In the genomic region with DNA sequence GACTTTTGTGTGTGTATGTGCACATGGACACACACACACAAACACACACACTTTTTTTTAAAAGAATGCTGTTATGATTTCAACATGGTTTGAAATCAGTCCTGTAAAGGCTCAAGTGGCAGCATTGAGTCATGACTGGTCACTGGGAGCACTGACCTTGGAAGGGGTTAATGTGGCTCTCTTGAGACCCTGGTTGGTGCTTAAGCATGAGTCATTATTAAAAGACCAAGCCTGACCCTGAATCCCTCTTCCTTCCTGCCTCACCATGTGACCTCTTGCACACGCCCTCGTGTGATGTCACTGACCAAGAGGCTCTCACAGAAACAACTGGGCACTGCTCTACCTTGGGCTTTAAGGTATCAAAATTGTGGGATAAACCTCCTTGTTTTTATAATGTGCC, we compare ENCODE assay signal across 30 mouse cellular contexts.
DNase-seq lines count a peak whose midpoint lies in the region; ATAC-seq lines count a peak whose summit lies in the region.
"Had no signal": no experiment of that assay in that cellular context is flagged by ENCODE, and none has a peak within 500 bp of the region (broad histone marks: within the 10 kb centered on the region; RNA-seq: fewer than 3 reads in every experiment).

No protein-coding gene starts in this region.

- H3K9ac ChIP-seq in hindbrain, embryonic 12.5 days: no peak overlapping the region
- H3K9ac ChIP-seq: heart, embryonic 13.5 days; hindbrain, embryonic 15.5 days; kidney, embryonic 15.5 days; liver, embryonic 12.5 days; liver, postnatal 0 days; midbrain, embryonic 15.5 days; neural tube, embryonic 12.5 days had no signal

- H3K27ac ChIP-seq in hindbrain, embryonic 12.5 days: no peak overlapping the region
- H3K27ac ChIP-seq: heart, adult 2 months; heart, embryonic 13.5 days; hindbrain, embryonic 15.5 days; kidney, embryonic 15.5 days; liver, embryonic 12.5 days; macrophage; midbrain, embryonic 15.5 days; neural tube, embryonic 12.5 days had no signal

- 0 out of 2 replicates have a peak, but pooled peaks have one; percentile 22 for ATAC-seq in granulocyte monocyte progenitor cell, adult 5-6 weeks (replicated peaks; ENCODE audit: poor library complexity, severe bottlenecking)
- no peak for ATAC-seq in hindbrain, embryonic 12.5 days (ENCODE audit: low FRiP score)
- ATAC-seq: forebrain, embryonic 14.5 days; inflammation-experienced regulatory T-cells, adult 6 months; liver, embryonic 12.5 days; liver, postnatal 0 days; midbrain, embryonic 15.5 days had no signal

- no peaks in the 10 kb centered on the region for H3K9me3 ChIP-seq in hindbrain, embryonic 12.5 days (replicated peaks)
- H3K9me3 ChIP-seq: heart, embryonic 13.5 days; hindbrain, embryonic 15.5 days; kidney, embryonic 15.5 days; liver, embryonic 12.5 days; midbrain, embryonic 15.5 days; neural tube, embryonic 12.5 days had no signal

- peak; percentile 71 for DNase-seq in adrenal gland, adult 2 months
- no peak for DNase-seq in adrenal gland, adult 18-20 months (ENCODE audit: low spot score in 2 of 2)
- peak; percentile 43 for DNase-seq in 3134 (ENCODE audit: extremely low read depth, insufficient read length, low spot score)
- peak; percentile 53 for DNase-seq in NIH3T3 (ENCODE audit: low read depth)
- no peak for DNase-seq in kidney, adult 9 months
- DNase-seq: B cell, adult 2 months; cerebellum, adult 2 months; cerebellum, postnatal 14 days; gastrocnemius, postnatal 25 days; heart, adult 2 months; heart, postnatal 10 days; kidney, adult 11 months; kidney, postnatal 25 days; left cerebral cortex, postnatal 4 days; liver, postnatal 0 days; lung, postnatal 10 days; right cerebral cortex, adult 18-20 months; spleen, adult 18-20 months; thymus, postnatal 14 days had no signal

- H3K4me3 ChIP-seq in hindbrain, embryonic 12.5 days: no peak overlapping the region
- H3K4me3 ChIP-seq: heart, adult 2 months; heart, embryonic 13.5 days; hindbrain, embryonic 15.5 days; kidney, embryonic 15.5 days; liver, embryonic 12.5 days; midbrain, embryonic 15.5 days; neural tube, embryonic 12.5 days had no signal

- H3K36me3 ChIP-seq in hindbrain, embryonic 12.5 days: no peaks in the 10 kb centered on the region
- H3K36me3 ChIP-seq: heart, embryonic 13.5 days; hindbrain, embryonic 15.5 days; kidney, embryonic 15.5 days; liver, embryonic 12.5 days; midbrain, embryonic 15.5 days; neural tube, embryonic 12.5 days had no signal

- H3K4me2 ChIP-seq in hindbrain, embryonic 12.5 days (replicated peaks): no peak overlapping the region
- H3K4me2 ChIP-seq: heart, embryonic 13.5 days; hindbrain, embryonic 15.5 days; kidney, embryonic 15.5 days; liver, embryonic 12.5 days; midbrain, embryonic 15.5 days; neural tube, embryonic 12.5 days had no signal

- H3K4me1 ChIP-seq in hindbrain, embryonic 12.5 days: peaks cover 8% of the 10 kb centered on the region; the same call in 1 of the 2 replicates
- H3K4me1 ChIP-seq: heart, embryonic 13.5 days; kidney, embryonic 15.5 days; liver, embryonic 12.5 days; neural tube, embryonic 12.5 days had no signal

- peaks cover 1% of the 10 kb centered on the region; the same call in 1 of the 2 replicates for H3K27me3 ChIP-seq in hindbrain, embryonic 12.5 days
- H3K27me3 ChIP-seq: hindbrain, embryonic 15.5 days; kidney, embryonic 15.5 days; midbrain, embryonic 15.5 days; neural tube, embryonic 12.5 days had no signal

- 91% methylated on average over 2 of the region's 2 CpGs for WGBS in hindbrain, embryonic 12.5 days

Comparison
In these comparisons a context has a peak if more than half of its experiments do, and no peak if none do; other contexts are left out.
1. DNase-seq: peak in adrenal gland, adult 2 months (single experiment), 3134 (single experiment) and NIH3T3 (single experiment); none in adrenal gland, adult 18-20 months (0 of 2) and kidney, adult 9 months (single experiment).